Mouse (Mus musculus): ENCODE measurements around the gene Zfp319. TPM values are rescaled to one million over a fixed set of nuclear protein-coding genes. Genes with fewer than 3 reads are reported as not detected.

The Zfp319 gene
- polyA plus RNA-seq (2015; fragmentation: Nextera tagmentation; extraction: Ambion mirVana) = 4.5 and 4.8 TPM in 2 replicates

DNA sequence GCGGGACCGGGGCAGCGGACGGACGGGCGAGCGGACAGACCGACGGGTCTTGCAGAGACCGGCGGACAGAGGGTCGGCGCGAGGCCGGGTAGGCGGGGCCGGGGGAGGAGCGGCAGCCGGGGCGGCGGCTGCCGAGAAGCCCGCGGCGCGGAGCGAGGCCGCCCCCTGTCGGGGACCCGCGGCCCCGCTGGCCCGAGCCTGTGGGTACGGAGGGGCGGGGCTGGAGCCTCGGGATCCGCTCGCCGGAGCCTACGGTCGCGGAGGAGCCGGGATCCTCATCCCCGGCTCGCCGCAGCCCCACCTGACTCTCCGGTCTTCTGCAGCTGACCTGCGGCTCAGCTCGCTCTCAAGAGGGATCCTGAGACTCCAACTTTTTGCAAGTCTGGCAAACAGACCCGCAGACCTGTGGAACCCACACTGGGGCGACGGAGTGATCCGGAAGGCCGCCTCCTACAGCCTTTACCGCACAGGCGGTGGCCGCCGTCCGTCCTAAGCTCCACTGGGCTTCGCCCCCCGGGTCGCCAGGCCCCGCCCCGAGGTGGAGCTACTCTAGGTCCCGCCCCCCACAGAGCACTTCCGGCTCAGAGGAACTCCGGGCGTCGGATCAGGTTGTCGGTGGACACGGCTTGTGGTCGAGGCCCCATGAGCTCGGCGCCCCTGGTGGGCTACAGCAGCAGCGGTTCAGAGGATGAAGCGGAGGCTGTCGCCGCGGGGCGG is at the start of gene Zfp319, which contains the start of gene Usb1:
Zfp319 (minus strand) TSS at position 231 of the 717 bp plus-strand sequence.
Usb1 (plus strand) TSS at position 565 of the 717 bp plus-strand sequence.

DNA sequence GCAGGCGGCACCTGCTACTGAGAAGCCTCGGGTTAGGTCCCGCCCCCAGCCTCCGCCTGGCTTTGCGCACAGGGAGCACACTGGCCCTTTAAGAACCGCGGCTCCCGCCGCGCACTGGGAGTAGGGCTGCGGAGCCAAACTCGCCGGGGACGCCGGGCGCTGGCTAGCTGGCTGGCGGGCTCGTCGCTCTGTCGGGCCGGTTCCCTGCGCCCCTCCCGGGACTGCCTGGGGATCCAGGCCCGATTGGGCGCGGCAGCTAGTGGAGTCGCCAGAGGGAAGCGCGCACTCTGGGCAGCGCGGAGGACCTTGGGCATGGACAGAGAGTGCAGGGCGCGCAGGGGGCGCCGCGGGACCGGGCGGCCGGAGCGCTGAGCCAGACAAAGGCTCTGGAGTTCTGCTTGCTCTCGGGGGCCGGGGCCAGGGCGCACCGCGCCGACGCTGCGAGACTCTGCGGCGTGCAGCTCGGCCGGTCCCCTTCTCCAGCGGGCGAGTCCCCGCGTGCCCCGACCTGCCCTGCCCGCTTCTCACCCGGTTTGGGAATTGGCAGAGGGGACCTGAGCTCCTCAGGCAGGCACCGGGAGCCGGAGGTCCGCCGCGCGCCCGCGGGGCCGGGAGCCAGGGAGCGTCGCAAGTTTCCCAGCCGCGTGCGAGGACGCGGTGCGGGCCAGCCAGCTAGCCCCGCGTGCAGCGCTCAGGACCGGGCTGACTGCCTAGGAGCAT is 20.6 kb upstream of the Zfp319 start, which contains the start of gene Mmp15:
Mmp15 (plus strand) TSS at position 118 of the 720 bp plus-strand sequence.

DNA sequence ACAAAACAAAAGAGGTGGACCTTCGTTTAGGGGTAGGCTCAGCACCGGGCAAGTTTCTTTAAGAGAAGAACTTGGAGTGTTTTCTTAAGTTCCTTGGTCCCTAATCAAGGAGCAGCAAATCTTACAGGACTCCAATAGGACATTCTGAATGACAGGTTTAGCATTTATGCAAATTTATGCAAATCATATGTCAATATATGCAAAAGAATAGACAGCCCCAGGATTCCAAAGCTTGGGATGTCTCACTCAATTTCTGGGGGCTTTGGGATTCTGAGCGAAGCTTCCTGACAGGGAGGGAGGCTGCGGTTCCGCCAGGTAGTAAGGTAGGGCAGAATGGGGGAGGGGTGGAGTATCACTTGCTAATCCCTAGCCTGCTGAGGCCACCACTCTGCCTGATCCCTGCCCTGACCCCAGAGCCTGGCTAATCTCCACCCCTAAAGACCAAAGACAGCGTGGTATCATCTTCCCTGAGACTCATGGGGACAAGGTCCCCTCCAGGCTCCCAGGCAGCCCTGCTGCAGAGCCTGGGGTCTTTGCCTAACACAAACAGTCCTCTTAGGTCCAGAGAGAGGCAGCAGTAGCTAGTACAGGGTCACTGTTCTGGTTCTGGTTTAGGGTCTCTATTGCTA is 21.3 kb downstream of the Zfp319 start, which contains the start of gene Tepp:
Tepp (plus strand) TSS at position 225 of the 629 bp plus-strand sequence.

DNA sequence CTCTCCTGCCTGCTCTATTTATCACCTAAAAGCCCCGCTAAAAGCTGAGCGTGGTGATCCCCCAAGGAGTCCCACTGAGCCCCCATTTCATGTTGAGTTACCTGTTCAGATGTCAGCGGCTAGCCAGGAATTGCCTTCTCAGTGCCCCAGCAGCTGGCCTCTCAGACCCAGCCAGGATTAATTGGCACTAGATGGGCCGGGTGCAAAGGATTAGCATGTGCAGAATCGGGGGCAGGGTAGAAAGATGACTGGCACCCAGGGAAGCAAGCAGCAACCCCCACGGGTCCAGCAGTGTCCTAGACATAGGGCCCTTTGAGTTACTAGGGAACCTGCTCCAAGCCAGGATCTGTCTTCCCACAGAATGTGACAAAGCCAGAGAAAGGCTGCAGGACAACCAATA is 25.3 kb downstream of the Zfp319 start, which contains the start of gene Cngb1:
Cngb1 (minus strand) TSS at position 155 of the 400 bp plus-strand sequence.

Other genes with a start within 250 kb of the Zfp319 start
- gene Kifc3, start 129.1 kb downstream of the Zfp319 start, polyA plus RNA-seq (2015; fragmentation: Nextera tagmentation; extraction: Ambion mirVana) = 34.6 and 61.9 TPM in 2 replicates
- gene Cngb1, start 25.4 kb downstream of the Zfp319 start, polyA plus RNA-seq (2015; fragmentation: Nextera tagmentation; extraction: Ambion mirVana) = 2.6 and 5.9 TPM in 2 replicates
- 0.14 and 0.22 TPM in 2 replicates for gene Tepp, start 21.4 kb downstream of the Zfp319 start, polyA plus RNA-seq (2015; fragmentation: Nextera tagmentation; extraction: Ambion mirVana)
- 25.3 and 26.0 TPM in 2 replicates for gene Usb1, start 334 bp upstream of the Zfp319 start, polyA plus RNA-seq (2015; fragmentation: Nextera tagmentation; extraction: Ambion mirVana)
- gene Mmp15, start 20.3 kb upstream of the Zfp319 start, polyA plus RNA-seq (2015; fragmentation: Nextera tagmentation; extraction: Ambion mirVana) = 8.0 and 17.2 TPM in 2 replicates
- gene Cfap20, start 102.9 kb upstream of the Zfp319 start, polyA plus RNA-seq (2015; fragmentation: Nextera tagmentation; extraction: Ambion mirVana) = 137 and 177 TPM in 2 replicates
- gene Csnk2a2, start 158.1 kb upstream of the Zfp319 start, polyA plus RNA-seq (2015; fragmentation: Nextera tagmentation; extraction: Ambion mirVana) = 4.7 and 8.3 TPM in 2 replicates
- gene Ccdc113, start 202.1 kb upstream of the Zfp319 start, polyA plus RNA-seq (2015; fragmentation: Nextera tagmentation; extraction: Ambion mirVana) = 2.2 and 3.0 TPM in 2 replicates
- not detected in 2 replicates for gene Prss54, start 244.4 kb upstream of the Zfp319 start, polyA plus RNA-seq (2015; fragmentation: Nextera tagmentation; extraction: Ambion mirVana)

All from adrenal gland, postnatal 0 days (tissue).